Mouse (Mus musculus) cortical plate, adult 2 months (tissue): ENCODE data around the gene Ndufaf8.

Experiments
- CTCF ChIP-seq: fragments of 200-500 bp; IDR thresholded peaks from 2 replicates; pipeline ENCODE4 v1.5.1; 2011; ENCODE audit warnings: mild to moderate bottlenecking, control low read depth, low read length; ENCODE audit not compliant: insufficient read depth; ENCODE audit errors: extremely low read depth
- POLR2A ChIP-seq: fragments of 200-500 bp; IDR thresholded peaks from 2 replicates; pipeline ENCODE4 v1.6.1; 2011; ENCODE audit warnings: mild to moderate bottlenecking, low read length, control low read depth; ENCODE audit not compliant: insufficient read depth; ENCODE audit errors: extremely low read depth

DNA sequence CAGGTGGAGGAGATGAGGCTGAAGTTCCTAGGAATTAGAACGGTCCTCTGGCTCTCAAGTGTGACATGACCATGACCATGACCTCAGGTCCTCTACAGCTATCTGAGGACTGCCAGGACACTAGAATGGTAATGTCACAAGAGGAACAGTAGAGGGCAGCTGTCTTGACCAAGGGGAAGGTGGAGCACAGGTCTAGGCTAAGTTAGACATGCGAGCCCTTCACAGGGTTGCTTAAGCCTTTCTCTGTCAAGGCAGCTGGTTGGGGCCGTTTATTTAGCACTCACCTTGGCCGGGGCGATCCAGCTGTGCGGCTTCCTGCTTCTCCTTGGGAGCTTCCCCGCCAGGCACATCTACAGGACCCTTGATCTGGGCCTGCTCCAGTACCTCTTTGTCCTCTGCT, 11.8 kb downstream of the Ndufaf8 start:
- TF ChIP-seq CTCF, result peak; percentile 36
- TF ChIP-seq POLR2A, result no peak
